Mouse (Mus musculus) G1E (cell line): Measurements from ENCODE around the gene Polr3e.

ENCODE experiments used
- CTCF ChIP-seq: IDR thresholded peaks from 2 replicates; pipeline ENCODE4 v1.5.1; 2012; ENCODE audit warnings: low read depth, low read length, inconsistent platforms, mixed read lengths
- GATA1 ChIP-seq: IDR thresholded peaks from 2 replicates; pipeline ENCODE4 v1.6.1; 2012; ENCODE audit warnings: borderline replicate concordance, low read length, inconsistent platforms, mixed read lengths
- GATA2 ChIP-seq: IDR thresholded peaks from 2 replicates; pipeline ENCODE4 v1.6.1; 2012; ENCODE audit warnings: low read depth, low read length, inconsistent platforms, borderline replicate concordance
- POLR2AphosphoS5 ChIP-seq: IDR thresholded peaks from 2 replicates; pipeline ENCODE4 v1.6.1; 2012; ENCODE audit warnings: low read depth, low read length, inconsistent platforms; ENCODE audit not compliant: insufficient replicate concordance
- TAL1 ChIP-seq: conservative IDR thresholded peaks from 2 replicates; pipeline ENCODE4 v1.6.1; 2012; ENCODE audit warnings: low read depth, low read length, inconsistent platforms, mixed read lengths

GRCm38 (mm10) chr7:120991191-120991590, 73.6 kb downstream of the Polr3e start:
- TF ChIP-seq GATA1 (no peak), CTCF (no peak), GATA2 (no peak), TAL1 (no peak), POLR2AphosphoS5 (no peak)
